Mouse (Mus musculus) inflammation-experienced regulatory T-cells, adult 16 weeks (primary cell): ENCODE data around the gene Csnk1g2. TPM values are rescaled to one million over a fixed set of nuclear protein-coding genes. Genes with fewer than 3 reads are reported as not detected.

Experiments used
- polyA plus RNA-seq: library from polyadenylated mRNA; unstranded; fragments of 100-300 nt; shearing (Covaris generic); gene quantifications from one replicate; pipeline ENCODE4 v1.2.1, GENCODE M21; 2017

Gene Csnk1g2
- 9.8 TPM for polyA plus RNA-seq

GRCm38 (mm10) chr10:80622661-80623456 lies at the start of gene Csnk1g2:
Gene Csnk1g2, plus strand, starts transcription at chr10:80622838.

DNA sequence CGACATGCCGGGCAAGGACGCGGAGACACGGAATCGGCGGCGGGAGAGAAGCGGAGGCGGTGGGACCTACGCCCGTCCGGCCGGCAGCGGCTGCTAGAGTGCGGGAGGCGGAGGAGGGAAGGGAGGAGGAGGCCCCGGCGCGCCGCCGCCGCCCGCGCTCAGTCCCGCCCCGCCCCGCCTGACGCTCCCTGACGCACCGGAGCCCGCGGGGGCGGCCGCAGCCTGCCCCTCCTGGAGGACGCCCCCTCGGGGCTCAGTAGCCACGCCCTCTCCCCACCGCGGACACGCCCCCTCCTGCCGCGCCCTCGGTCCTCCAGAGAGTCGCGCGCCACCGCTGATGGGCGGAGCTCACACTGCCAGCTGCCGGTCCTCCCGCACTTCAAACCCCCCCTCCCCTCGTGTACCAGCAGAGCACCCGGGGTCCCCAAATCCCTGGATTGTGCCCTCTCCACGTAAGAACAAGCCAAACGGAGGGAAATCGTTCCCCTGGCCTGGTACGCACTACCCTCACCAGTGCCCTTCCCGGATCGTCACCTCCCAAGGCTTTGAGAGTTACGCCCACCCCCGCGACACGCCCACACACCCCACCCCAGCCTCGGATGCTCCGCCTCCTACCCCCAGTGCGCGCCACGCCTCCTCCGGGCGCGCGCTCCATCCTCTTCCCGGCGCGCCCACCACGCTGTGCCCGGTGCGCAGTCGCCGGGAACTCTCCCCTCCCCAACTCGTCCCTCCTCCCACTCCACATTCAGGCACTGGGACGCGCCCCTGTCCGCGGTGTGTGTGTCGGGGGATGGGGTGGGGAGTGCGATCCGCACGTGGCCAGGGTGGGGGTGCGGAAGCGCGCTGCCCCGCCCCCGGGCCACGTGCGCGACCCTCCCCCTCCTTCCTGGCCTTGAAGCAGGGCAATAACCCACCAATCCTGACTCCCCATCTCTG lies 45.2 kb upstream of the Csnk1g2 start, which contains the start of gene Klf16:
Klf16 (minus strand) TSS at position 127 of the 936 bp plus-strand sequence.

GRCm38 (mm10) chr10:80589879-80590854 lies 32.5 kb upstream of the Csnk1g2 start, which contains the start of gene Abhd17a:
Gene Abhd17a, minus strand, starts transcription at chr10:80590341.

DNA sequence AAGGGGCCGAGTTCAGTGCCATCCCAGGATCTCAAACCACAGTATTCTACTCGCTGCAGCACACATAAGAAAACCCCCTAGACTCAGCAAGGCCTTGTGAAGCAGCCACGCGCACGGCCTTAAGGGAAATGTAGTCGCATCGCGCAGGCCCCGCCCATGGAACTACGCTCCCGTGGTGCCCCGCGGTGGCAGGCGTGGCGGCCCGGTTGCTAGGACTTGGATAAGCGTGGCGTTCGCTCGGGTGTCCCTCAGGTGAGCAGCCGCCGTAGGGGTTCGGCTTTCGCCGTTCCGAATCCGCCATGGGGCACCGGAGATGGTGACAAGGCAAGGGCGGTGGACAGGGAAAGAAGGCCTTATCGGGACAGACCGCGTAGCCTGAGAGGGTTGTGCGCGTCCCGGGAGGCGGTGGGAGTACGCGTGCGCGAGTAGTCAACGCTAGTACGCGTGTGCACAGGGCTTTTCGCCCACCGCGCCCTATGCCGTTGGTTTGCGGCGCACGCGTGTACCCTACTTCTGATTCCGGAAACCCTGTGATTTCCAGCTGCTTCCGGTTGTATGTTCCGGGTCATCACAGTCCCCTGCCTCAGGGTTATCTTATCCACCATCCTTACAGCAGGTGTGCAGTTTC lies 19.8 kb upstream of the Csnk1g2 start, which contains the start of the genes Scamp4 and Adat3:
Scamp4 (plus strand) TSS at position 175 of the 628 bp plus-strand sequence.
Adat3 (plus strand) TSS at position 183 of the 628 bp plus-strand sequence.

GRCm38 (mm10) chr10:80605721-80606120 lies 16.9 kb upstream of the Csnk1g2 start, which contains the start of gene Gm49322:
Gene Gm49322, plus strand, starts transcription at chr10:80606021.

DNA sequence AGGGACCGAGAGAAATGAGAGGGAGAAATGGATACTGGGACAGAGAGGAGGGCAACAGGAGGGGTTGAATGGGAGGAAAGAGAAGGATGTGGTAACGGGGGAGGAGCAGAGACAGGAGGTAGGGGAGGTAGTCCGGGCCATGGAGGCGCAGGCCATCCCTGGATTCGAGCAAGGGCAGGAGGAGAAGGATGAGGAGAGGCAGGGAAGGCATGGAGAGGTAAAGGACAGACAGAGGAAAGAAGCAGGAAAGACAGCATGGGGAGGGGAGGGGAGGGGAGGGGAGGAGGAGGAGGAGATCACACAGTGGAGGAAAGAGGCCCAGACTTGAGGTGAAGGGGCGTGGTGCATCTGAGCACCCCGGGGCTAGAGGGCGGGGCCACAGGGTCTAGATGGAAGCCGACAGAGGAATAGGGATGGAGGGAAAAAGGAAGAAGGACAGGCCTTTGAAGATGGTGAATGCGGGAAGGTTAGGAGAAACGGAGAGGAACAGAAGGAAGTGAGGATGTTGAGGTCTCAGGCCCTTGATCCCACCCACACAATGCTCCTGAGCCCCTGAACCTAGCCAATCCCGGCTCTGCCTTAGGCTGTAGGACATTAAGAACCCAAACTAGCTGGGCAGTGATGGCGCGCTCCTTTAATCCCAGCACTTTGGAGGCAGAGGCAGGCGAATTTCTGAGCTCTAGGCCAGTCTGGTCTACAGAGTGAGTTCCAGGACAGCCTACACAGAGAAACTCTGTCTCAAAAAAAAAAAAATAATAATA lies 34.4 kb downstream of the Csnk1g2 start, which contains the start of gene Btbd2:
Btbd2 (minus strand) TSS at position 209 of the 761 bp plus-strand sequence.

GRCm38 (mm10) chr10:80677942-80678436 lies 55.4 kb downstream of the Csnk1g2 start, which contains the start of gene Mknk2:
Gene Mknk2, minus strand, starts transcription at chr10:80678112.

Other genes starting within 250 kb of the Csnk1g2 start
- 0.29 TPM for gene Mex3d, start 235.2 kb upstream of the Csnk1g2 start, polyA plus RNA-seq
- 34.4 TPM for gene Mbd3, start 223.3 kb upstream of the Csnk1g2 start, polyA plus RNA-seq
- gene Uqcr11, start 216.0 kb upstream of the Csnk1g2 start, polyA plus RNA-seq: 258 TPM
- gene Tcf3, start 189.2 kb upstream of the Csnk1g2 start, polyA plus RNA-seq: 31.6 TPM
- gene Onecut3, start 128.0 kb upstream of the Csnk1g2 start, polyA plus RNA-seq: not detected
- gene Atp8b3, start 83.7 kb upstream of the Csnk1g2 start, polyA plus RNA-seq: not detected
- 59.7 TPM for gene Rexo1, start 61.3 kb upstream of the Csnk1g2 start, polyA plus RNA-seq
- 1.1 TPM for gene Klf16, start 45.5 kb upstream of the Csnk1g2 start, polyA plus RNA-seq
- 36.0 TPM for gene Abhd17a, start 32.5 kb upstream of the Csnk1g2 start, polyA plus RNA-seq
- 136 TPM for gene Scamp4, start 20.0 kb upstream of the Csnk1g2 start, polyA plus RNA-seq
- 6.4 TPM for gene Adat3, start 20.0 kb upstream of the Csnk1g2 start, polyA plus RNA-seq
- 10.5 TPM for gene Gm49322, start 16.8 kb upstream of the Csnk1g2 start, polyA plus RNA-seq
- 4.6 TPM for gene Btbd2, start 34.2 kb downstream of the Csnk1g2 start, polyA plus RNA-seq
- 17.5 TPM for gene Mknk2, start 55.3 kb downstream of the Csnk1g2 start, polyA plus RNA-seq
- 426 TPM for gene Mob3a, start 79.1 kb downstream of the Csnk1g2 start, polyA plus RNA-seq
- 188 TPM for gene Izumo4, start 79.3 kb downstream of the Csnk1g2 start, polyA plus RNA-seq
- gene Ap3d1, start 119.4 kb downstream of the Csnk1g2 start, polyA plus RNA-seq: 52.0 TPM
- 9.4 TPM for gene Dot1l, start 132.4 kb downstream of the Csnk1g2 start, polyA plus RNA-seq
- 68.2 TPM for gene Sf3a2, start 175.4 kb downstream of the Csnk1g2 start, polyA plus RNA-seq
- 259 TPM for gene Plekhj1, start 175.8 kb downstream of the Csnk1g2 start, polyA plus RNA-seq
- gene Amh, start 182.4 kb downstream of the Csnk1g2 start, polyA plus RNA-seq: not detected
- not detected for gene Jsrp1, start 190.7 kb downstream of the Csnk1g2 start, polyA plus RNA-seq
- 2,156 TPM for gene Oaz1, start 203.8 kb downstream of the Csnk1g2 start, polyA plus RNA-seq
- not detected for gene Lingo3, start 221.2 kb downstream of the Csnk1g2 start, polyA plus RNA-seq
- 200 TPM for gene Lsm7, start 232.4 kb downstream of the Csnk1g2 start, polyA plus RNA-seq
- 39.7 TPM for gene Sppl2b, start 232.4 kb downstream of the Csnk1g2 start, polyA plus RNA-seq
- gene Tmprss9, start 249.0 kb downstream of the Csnk1g2 start, polyA plus RNA-seq: not detected